Mouse (Mus musculus): ENCODE measurements around the gene Slf2. TPM values are rescaled to one million over a fixed set of nuclear protein-coding genes. Genes with fewer than 3 reads are reported as not detected.

The Slf2 gene
- polyA plus RNA-seq, 1 experiment from 2014 or later = 38.8 TPM

- H3K4me1 ChIP-seq (replicated peaks; ENCODE audit: control insufficient read depth, insufficient read depth, low read length) = peaks cover 52% of the 10 kb centered on the region
- H3K9me3 ChIP-seq (ENCODE audit: control insufficient read depth, low read length) = no peaks in the 10 kb centered on the region
- peak overlapping the region; percentile 89 for H3K4me2 ChIP-seq (ENCODE audit: low read length)
- no peaks in the 10 kb centered on the region for H3K27me3 ChIP-seq (replicated peaks; ENCODE audit: control insufficient read depth, insufficient read depth, low read length)
- WGBS = under 1% methylated on average over 11 of the region's 13 CpGs
- no peak for ATAC-seq
- 0 out of 2 replicates have a peak, but pooled peaks cover 2% of the 10 kb centered on the region for H3K36me3 ChIP-seq (ENCODE audit: control insufficient read depth, insufficient read depth)
- H3K27ac ChIP-seq (ENCODE audit: low read length) = peak overlapping the region; percentile 97
- H3K4me3 ChIP-seq (replicated peaks; ENCODE audit: low read length) = peak overlapping the region; percentile 74
- peak overlapping the region; percentile 83 for H3K9ac ChIP-seq (replicated peaks; ENCODE audit: low read depth, low read length)
These were observed 87.4 kb downstream of the Slf2 start for GRCm38 (mm10) chr19:45018351-45018831.

- H3K4me1 ChIP-seq (replicated peaks; ENCODE audit: control insufficient read depth, insufficient read depth, low read length) = peaks cover 42% of the 10 kb centered on the region
- H3K9ac ChIP-seq (replicated peaks; ENCODE audit: low read depth, low read length) = no peak overlapping the region
- no peak for ATAC-seq
- peaks cover 6% of the 10 kb centered on the region for H3K36me3 ChIP-seq (ENCODE audit: control insufficient read depth, insufficient read depth)
- H3K9me3 ChIP-seq (ENCODE audit: control insufficient read depth, low read length) = no peaks in the 10 kb centered on the region
- H3K27ac ChIP-seq (ENCODE audit: low read length) = no peak overlapping the region
- H3K4me2 ChIP-seq (ENCODE audit: low read length) = no peak overlapping the region
- no peak overlapping the region for H3K4me3 ChIP-seq (replicated peaks; ENCODE audit: low read length)
- WGBS = 67% methylated on average over 6 of the region's 6 CpGs
- H3K27me3 ChIP-seq (replicated peaks; ENCODE audit: control insufficient read depth, insufficient read depth, low read length) = no peaks in the 10 kb centered on the region
These were observed 89.4 kb downstream of the Slf2 start for GRCm38 (mm10) chr19:45020348-45020747.

GRCm38 (mm10) chr19:45021362-45021761 is 90.4 kb downstream of the Slf2 start:
- H3K9ac ChIP-seq (replicated peaks; ENCODE audit: low read depth, low read length) = no peak overlapping the region; the same call in 1 of the 2 replicates
- no peaks in the 10 kb centered on the region for H3K9me3 ChIP-seq (ENCODE audit: control insufficient read depth, low read length)
- no peak overlapping the region for H3K4me2 ChIP-seq (ENCODE audit: low read length)
- peaks cover 11% of the 10 kb centered on the region for H3K36me3 ChIP-seq (ENCODE audit: control insufficient read depth, insufficient read depth)
- H3K4me3 ChIP-seq (replicated peaks; ENCODE audit: low read length) = no peak overlapping the region
- peaks cover 32% of the 10 kb centered on the region for H3K4me1 ChIP-seq (replicated peaks; ENCODE audit: control insufficient read depth, insufficient read depth, low read length)
- no peak for ATAC-seq
- 91% methylated on average over 15 of the region's 15 CpGs for WGBS
- H3K27ac ChIP-seq (ENCODE audit: low read length) = no peak overlapping the region
- H3K27me3 ChIP-seq (replicated peaks; ENCODE audit: control insufficient read depth, insufficient read depth, low read length) = no peaks in the 10 kb centered on the region

GRCm38 (mm10) chr19:45023993-45024392 is 93.0 kb downstream of the Slf2 start:
- Histone ChIP-seq H3K4me3 (replicated peaks; ENCODE audit: low read length) (no peak overlapping the region), H3K36me3 (ENCODE audit: control insufficient read depth, insufficient read depth) (peaks cover 19% of the 10 kb centered on the region), H3K27ac (ENCODE audit: low read length) (no peak overlapping the region), H3K4me2 (ENCODE audit: low read length) (no peak overlapping the region), H3K9ac (replicated peaks; ENCODE audit: low read depth, low read length) (no peak overlapping the region), H3K4me1 (replicated peaks; ENCODE audit: control insufficient read depth, insufficient read depth, low read length) (peaks cover 17% of the 10 kb centered on the region), H3K9me3 (ENCODE audit: control insufficient read depth, low read length) (no peaks in the 10 kb centered on the region), H3K27me3 (replicated peaks; ENCODE audit: control insufficient read depth, insufficient read depth, low read length) (no peaks in the 10 kb centered on the region)
- ATAC-seq = no peak
- 88% methylated on average over 11 of the region's 11 CpGs for WGBS

GRCm38 (mm10) chr19:45024775-45025174 is 93.8 kb downstream of the Slf2 start:
- ATAC-seq = no peak

GRCm38 (mm10) chr19:45025937-45026568 is 95.1 kb downstream of the Slf2 start:
- no peak overlapping the region for H3K9ac ChIP-seq (replicated peaks; ENCODE audit: low read depth, low read length)
- H3K27me3 ChIP-seq (replicated peaks; ENCODE audit: control insufficient read depth, insufficient read depth, low read length) = no peaks in the 10 kb centered on the region
- no peak overlapping the region for H3K4me2 ChIP-seq (ENCODE audit: low read length)
- 92% methylated on average over 37 of the region's 37 CpGs for WGBS
- H3K4me3 ChIP-seq (replicated peaks; ENCODE audit: low read length) = no peak overlapping the region
- peaks cover 9% of the 10 kb centered on the region for H3K4me1 ChIP-seq (replicated peaks; ENCODE audit: control insufficient read depth, insufficient read depth, low read length)
- H3K27ac ChIP-seq (ENCODE audit: low read length) = no peak overlapping the region
- H3K36me3 ChIP-seq (ENCODE audit: control insufficient read depth, insufficient read depth) = peaks cover 19% of the 10 kb centered on the region
- H3K9me3 ChIP-seq (ENCODE audit: control insufficient read depth, low read length) = no peaks in the 10 kb centered on the region
- no peak for ATAC-seq

More at GRCm38 (mm10) chr19:45024775-45025174, 93.8 kb downstream of the Slf2 start:
- Histone ChIP-seq H3K4me3 (replicated peaks; ENCODE audit: low read length) (no peak overlapping the region), H3K4me2 (ENCODE audit: low read length) (no peak overlapping the region), H3K27me3 (replicated peaks; ENCODE audit: control insufficient read depth, insufficient read depth, low read length) (no peaks in the 10 kb centered on the region), H3K4me1 (replicated peaks; ENCODE audit: control insufficient read depth, insufficient read depth, low read length) (peaks cover 15% of the 10 kb centered on the region), H3K9ac (replicated peaks; ENCODE audit: low read depth, low read length) (no peak overlapping the region), H3K9me3 (ENCODE audit: control insufficient read depth, low read length) (no peaks in the 10 kb centered on the region), H3K36me3 (ENCODE audit: control insufficient read depth, insufficient read depth) (peaks cover 19% of the 10 kb centered on the region), H3K27ac (ENCODE audit: low read length) (no peak overlapping the region)
- WGBS = 92% methylated on average over 20 of the region's 20 CpGs

- peaks cover 5% of the 10 kb centered on the region for H3K4me1 ChIP-seq (replicated peaks; ENCODE audit: control insufficient read depth, insufficient read depth, low read length)
- no peak for ATAC-seq
- H3K9ac ChIP-seq (replicated peaks; ENCODE audit: low read depth, low read length) = no peak overlapping the region
- 78% methylated on average over 6 of the region's 6 CpGs for WGBS
- no peak overlapping the region for H3K4me2 ChIP-seq (ENCODE audit: low read length)
- H3K27ac ChIP-seq (ENCODE audit: low read length) = no peak overlapping the region
- no peaks in the 10 kb centered on the region for H3K9me3 ChIP-seq (ENCODE audit: control insufficient read depth, low read length)
- H3K4me3 ChIP-seq (replicated peaks; ENCODE audit: low read length) = no peak overlapping the region
- H3K27me3 ChIP-seq (replicated peaks; ENCODE audit: control insufficient read depth, insufficient read depth, low read length) = no peaks in the 10 kb centered on the region
- H3K36me3 ChIP-seq (ENCODE audit: control insufficient read depth, insufficient read depth) = peaks cover 19% of the 10 kb centered on the region
These were observed 96.2 kb downstream of the Slf2 start for GRCm38 (mm10) chr19:45026958-45027670.

- no peak overlapping the region for H3K4me3 ChIP-seq (replicated peaks; ENCODE audit: low read length)
- no peaks in the 10 kb centered on the region for H3K9me3 ChIP-seq (ENCODE audit: control insufficient read depth, low read length)
- peaks cover 7% of the 10 kb centered on the region for H3K4me1 ChIP-seq (replicated peaks; ENCODE audit: control insufficient read depth, insufficient read depth, low read length)
- H3K36me3 ChIP-seq (ENCODE audit: control insufficient read depth, insufficient read depth) = peaks cover 17% of the 10 kb centered on the region
- ATAC-seq = no peak
- 82% methylated on average over 6 of the region's 6 CpGs for WGBS
- no peak overlapping the region for H3K9ac ChIP-seq (replicated peaks; ENCODE audit: low read depth, low read length)
- H3K27ac ChIP-seq (ENCODE audit: low read length) = no peak overlapping the region
- H3K4me2 ChIP-seq (ENCODE audit: low read length) = no peak overlapping the region
- H3K27me3 ChIP-seq (replicated peaks; ENCODE audit: control insufficient read depth, insufficient read depth, low read length) = no peaks in the 10 kb centered on the region
These were observed 96.9 kb downstream of the Slf2 start for GRCm38 (mm10) chr19:45027848-45028247.

GRCm38 (mm10) chr19:45028746-45029145 is 97.8 kb downstream of the Slf2 start:
- no peak for ATAC-seq
- Histone ChIP-seq H3K27ac (ENCODE audit: low read length) (no peak overlapping the region), H3K4me3 (replicated peaks; ENCODE audit: low read length) (no peak overlapping the region), H3K9ac (replicated peaks; ENCODE audit: low read depth, low read length) (no peak overlapping the region), H3K9me3 (ENCODE audit: control insufficient read depth, low read length) (no peaks in the 10 kb centered on the region), H3K4me2 (ENCODE audit: low read length) (no peak overlapping the region), H3K27me3 (replicated peaks; ENCODE audit: control insufficient read depth, insufficient read depth, low read length) (no peaks in the 10 kb centered on the region), H3K36me3 (ENCODE audit: control insufficient read depth, insufficient read depth) (peaks cover 17% of the 10 kb centered on the region), H3K4me1 (replicated peaks; ENCODE audit: control insufficient read depth, insufficient read depth, low read length) (peaks cover 7% of the 10 kb centered on the region)
- 63% methylated on average over 19 of the region's 19 CpGs for WGBS
